Mouse (Mus musculus) ZHBTc4 (cell line): Measurements from ENCODE around the gene Intu.

Experiments used
- DNase-seq: peaks from one replicate; pipeline ENCODE4 v3.0.0-alpha.2; 2011; ENCODE audit warnings: low read depth, low spot score

The Intu gene

GRCm38 (mm10) chr3:40527976-40528950 is 2.8 kb upstream of the Intu start:
- DNase-seq, result peak; percentile 23

DNA sequence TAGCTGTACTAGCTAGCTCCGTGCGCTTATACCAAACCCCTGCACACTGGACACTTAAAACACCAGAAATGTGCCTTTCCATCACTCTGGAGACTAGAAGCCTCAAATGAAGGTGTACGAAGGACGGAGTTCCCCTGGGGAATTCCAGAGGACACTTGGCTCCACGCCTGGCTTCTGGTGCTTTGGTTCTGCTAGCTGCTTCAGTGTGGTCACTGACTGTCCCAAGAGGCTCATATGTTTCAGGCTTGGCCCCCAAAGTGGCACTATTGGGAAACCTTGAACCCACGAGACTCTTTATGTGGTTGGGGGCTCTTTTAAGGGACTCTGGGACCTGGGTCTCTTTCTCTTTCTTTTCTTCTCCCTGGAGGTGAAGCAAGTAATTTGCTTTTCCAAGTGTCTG is 2.1 kb upstream of the Intu start:
- DNase-seq, result no peak

GRCm38 (mm10) chr3:40530845-40531244 is 241 bp upstream of the Intu start:
- DNase-seq, result no peak

GRCm38 (mm10) chr3:40532256-40532655 is 1.2 kb downstream of the Intu start:
- DNase-seq, result no peak

DNA sequence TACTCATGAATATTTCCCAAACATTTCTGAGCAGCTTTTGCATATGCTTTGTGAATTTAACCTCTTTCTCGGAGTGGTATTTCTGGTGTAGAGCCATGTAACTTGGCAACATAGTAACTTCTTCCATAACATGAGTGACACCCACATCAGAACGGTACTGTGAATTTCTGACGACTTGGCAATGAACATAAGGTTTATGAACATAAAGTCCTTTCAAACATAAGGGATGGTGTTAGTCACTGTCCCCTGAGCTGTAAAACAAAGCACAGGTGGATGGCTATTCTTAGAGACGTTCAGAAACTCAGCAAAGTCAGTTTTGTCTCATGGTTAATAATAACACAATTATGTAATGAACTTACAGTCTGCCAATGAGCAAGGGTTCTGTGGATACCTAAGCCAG is 3.1 kb downstream of the Intu start:
- no peak for DNase-seq

- DNase-seq, result peak; percentile 90
Observed at GRCm38 (mm10) chr3:40540567-40541554, 9.8 kb downstream of the Intu start.

GRCm38 (mm10) chr3:40546621-40547020 is 15.5 kb downstream of the Intu start:
- no peak for DNase-seq

DNA sequence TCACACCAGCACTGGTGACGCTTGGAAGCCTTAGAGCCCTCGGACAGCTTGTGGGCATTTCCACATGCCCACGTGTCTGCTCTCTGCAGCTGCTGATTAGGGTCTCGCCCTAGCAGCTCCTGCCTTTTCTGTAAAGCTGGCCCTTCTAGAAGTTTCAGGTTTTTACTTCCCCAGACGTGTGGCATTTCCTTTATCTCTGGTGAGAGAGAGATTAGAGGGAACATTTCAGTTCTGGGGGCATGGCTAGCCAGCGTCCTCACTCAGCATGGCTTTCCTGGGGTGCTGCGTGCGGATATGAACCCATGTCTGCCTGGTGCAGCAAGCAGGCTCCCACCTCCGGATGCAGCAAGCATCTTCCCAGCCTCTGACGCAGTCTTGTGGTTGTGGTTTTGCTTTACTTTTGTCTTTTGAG is 121.9 kb downstream of the Intu start:
- no peak for DNase-seq

DNA sequence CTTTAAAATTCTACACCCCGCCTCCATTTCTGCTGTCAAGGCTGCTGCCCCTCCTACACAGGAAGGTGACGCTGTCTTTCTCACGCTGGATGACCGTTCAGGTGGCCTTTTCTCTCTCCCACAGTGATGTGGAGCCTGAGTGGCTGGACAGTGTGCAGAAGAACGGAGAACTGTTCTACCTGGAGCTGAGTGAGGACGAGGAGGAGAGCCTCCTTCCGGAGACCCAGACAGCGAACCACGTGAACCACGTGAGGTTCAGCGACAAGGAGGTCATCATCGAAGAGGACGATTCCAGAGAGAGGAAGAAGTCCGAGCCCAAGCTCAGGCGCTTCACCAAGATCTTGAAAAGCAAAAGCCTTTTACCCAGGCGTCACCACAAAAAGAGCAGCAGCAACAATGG is 122.5 kb downstream of the Intu start:
- no peak for DNase-seq

DNA sequence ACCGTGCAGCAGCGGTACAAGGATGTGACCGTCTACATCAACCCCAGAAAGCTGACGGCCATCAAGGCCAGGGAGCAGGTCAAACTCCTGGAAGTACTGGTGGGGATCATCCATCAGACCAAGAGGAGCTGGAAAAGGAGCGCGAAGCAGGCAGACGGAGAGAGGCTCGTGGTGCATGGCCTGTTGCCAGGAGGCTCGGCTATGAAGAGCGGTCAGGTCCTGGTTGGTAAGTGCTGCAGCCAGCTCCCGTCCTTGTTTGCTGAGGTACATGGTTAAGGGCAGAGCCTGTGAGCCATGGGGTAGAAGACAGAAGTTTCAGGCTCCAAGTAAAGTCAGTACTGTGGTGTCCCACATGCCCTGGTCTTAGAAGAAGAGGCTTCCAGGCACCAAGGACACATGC is 122.9 kb downstream of the Intu start:
- no peak for DNase-seq

DNA sequence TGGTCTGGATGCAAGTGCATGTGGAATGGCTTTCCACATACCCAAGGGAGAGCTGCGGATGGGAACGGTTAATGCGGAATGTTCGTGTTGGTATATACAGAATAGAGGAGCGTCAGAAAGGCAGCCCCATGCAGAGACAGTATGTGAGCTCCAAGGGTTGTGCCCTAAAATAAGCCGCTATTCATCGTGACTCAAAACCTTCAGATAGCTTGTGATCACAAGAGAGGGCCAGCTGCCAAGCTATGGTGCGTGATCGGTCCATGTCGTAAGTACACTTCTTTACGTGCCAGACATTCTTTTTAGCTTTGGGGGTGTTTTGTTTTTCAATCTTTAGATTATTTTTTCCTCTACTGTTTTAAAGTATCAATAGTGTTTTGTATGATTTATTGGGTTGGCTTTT is 124.5 kb downstream of the Intu start:
- no peak for DNase-seq

DNA sequence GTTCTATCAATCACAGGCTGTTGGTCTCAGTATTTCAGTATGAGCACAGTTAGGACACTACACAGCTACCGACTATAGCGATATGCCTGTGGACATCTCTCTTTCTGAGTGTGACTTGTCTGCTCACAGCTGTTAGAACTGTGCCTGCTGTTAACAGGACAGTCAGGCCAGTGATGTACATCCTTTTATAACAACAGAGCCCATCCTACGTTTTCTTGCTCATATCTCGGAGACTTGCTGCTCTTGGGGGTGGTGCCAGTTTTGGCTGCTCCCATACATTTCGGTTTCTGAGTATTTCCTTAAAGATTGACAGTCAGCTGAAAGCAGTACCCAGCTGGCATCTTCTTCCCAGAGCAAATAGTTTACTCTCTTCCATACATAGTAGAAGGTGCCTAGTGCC is 125.3 kb downstream of the Intu start:
- no peak for DNase-seq

GRCm38 (mm10) chr3:40660231-40660630 is 129.1 kb downstream of the Intu start:
- no peak for DNase-seq

DNA sequence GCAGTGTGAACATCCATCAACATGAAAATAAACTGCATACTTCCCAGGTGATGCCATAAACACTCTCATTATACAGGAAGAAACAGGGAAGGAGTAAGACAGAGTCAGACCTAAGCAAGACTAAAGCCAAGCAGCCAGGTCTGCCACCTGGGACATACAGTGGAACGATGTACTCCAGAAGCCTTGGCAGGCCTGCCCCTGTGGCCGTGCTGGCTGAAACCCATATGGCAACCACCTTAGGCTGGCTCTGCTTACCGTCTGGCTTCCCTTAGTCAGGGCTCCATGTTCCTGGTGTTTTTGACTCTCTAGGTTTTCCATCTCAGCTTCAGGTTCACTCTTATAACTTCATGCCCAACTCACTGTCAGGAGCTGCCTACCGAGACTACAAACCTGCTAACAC is 135.0 kb downstream of the Intu start:
- no peak for DNase-seq

DNA sequence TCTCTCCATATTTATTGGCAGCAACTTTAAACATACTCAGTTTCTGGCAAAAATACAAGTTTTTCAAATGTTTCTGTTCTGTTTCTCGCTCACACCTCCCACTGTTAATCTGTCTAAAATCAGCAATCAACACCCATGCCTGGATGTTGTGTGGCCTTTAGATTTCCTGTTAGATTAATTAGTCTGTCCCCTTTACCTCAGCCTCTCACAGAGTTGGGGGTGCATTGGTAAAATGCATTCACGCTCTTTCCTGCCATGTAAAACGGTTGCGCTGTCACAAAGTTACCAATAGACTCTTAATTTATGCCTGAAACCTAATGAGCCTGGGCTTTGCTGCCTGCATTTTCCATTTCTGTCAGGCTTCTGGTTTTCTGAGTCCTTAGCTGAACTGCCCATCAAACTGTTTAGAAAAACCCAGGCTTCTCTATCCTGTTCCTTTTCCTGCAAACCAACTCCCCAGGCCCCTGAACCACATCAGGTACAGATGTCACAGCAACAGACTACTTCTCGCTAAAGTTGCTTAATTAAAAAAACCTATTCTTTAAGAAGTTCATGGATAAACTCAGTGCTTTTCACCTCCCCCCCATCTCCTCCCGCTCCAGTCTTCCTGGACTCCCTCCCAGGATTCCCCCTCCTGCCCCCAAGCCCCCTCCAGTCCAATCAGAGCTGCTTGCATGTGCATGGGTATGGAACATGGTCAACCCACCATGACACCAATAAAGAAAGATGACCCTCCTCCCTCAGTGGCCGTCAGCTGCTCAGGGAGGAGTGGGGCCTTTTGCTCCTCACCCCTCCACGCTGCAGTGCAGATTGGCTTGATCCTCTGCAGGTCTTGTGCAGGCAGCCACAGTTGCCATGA is 136.0 kb downstream of the Intu start:
- no peak for DNase-seq

DNA sequence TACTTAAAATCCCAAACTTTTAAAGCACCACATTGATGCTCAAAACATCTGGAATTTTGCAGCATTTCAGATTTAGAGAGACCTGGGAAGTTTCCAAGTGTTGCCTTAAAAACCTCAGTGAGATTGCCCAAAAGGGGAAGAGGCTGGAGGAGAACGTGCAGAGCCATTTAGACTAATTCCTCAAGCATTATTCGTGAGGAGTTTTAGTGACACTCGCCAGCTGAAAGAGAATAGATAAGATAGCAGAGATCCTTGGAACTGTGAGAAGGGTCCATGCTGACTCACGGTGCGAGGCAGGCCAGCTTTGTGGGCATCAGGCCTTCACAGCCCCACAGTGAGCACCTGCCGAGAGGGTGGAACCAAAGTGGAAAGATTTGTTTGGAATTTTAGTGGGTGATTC is 137.8 kb downstream of the Intu start:
- DNase-seq, result no peak

GRCm38 (mm10) chr3:40669395-40669794 is 138.3 kb downstream of the Intu start:
- DNase-seq, result no peak

DNA sequence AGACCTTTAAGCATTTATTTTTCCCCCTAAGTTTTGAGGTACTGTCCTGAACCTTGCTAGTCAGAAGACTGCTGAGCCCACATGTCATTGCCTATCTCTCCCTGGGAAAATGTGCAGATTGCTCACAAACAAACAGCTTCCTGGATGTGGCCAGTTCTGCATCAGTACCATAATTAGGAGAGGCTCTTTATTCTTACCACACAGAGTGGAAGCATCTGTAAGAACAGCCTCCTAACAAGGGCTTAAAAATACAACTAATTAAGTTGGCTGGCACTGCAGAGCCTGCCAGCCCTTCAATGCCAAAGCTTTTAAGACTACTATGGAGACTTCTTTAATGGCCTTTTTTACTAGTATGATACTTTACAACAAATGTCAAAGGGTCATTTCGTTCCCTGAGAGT is 142.4 kb downstream of the Intu start:
- DNase-seq, result no peak

- no peak for DNase-seq
Observed at GRCm38 (mm10) chr3:40674873-40675405, 143.9 kb downstream of the Intu start.

DNA sequence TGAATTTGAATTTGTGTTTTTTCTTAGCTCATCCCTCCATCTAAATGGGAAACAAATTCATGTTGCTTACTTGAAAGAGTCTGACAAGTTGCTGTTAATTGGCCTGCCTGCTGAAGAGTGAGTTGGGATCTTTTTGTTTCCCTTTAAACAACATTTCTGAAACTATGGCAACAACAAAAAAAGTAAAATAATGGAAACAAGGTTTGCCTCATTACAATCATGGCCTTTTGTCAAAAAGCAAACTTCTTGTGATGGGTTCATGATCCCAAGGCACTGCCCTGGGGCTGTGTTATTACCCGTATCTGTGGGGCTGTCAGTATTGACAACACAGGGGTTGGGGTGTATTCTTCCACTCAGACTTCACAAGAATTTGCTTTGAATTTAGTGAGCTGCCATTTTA is 147.8 kb downstream of the Intu start:
- no peak for DNase-seq

- peak; percentile 48 for DNase-seq
Observed at GRCm38 (mm10) chr3:40682404-40682803, 151.3 kb downstream of the Intu start.
